Mouse (Mus musculus) lung, adult 18-20 months (tissue): ENCODE measurements around the gene Gm7714.
"Not testable (repeated sequence)": the region's sequence is repeated elsewhere in the genome, so short reads cannot be mapped to it uniquely, and the experiment has no call there.

Experiments used
- DNase-seq, 2 experiments: peaks; one replicate each; pipeline ENCODE4 v3.0.0; 2022; ENCODE audit warnings: mixed read lengths in 2 of 2

The Gm7714 gene

GRCm38 (mm10) chr5:88268619-88269018, at the start of gene Gm7714:
Gene Gm7714, plus strand, starts transcription at chr5:88268919.
- DNase-seq, result no peak

- DNase-seq, result no peak
These were observed 12.2 kb upstream of the Gm7714 start for GRCm38 (mm10) chr5:88256475-88256874.

- not testable (repeated sequence) for DNase-seq
These were observed 42.6 kb downstream of the Gm7714 start for GRCm38 (mm10) chr5:88311307-88311706.

GRCm38 (mm10) chr5:88317012-88317411, 48.3 kb downstream of the Gm7714 start, which contains the start of gene Prol1:
Gene Prol1, plus strand, starts transcription at chr5:88317312.
- no peak for DNase-seq
